Mouse (Mus musculus): ENCODE results near the gene Herc4.

DNA sequence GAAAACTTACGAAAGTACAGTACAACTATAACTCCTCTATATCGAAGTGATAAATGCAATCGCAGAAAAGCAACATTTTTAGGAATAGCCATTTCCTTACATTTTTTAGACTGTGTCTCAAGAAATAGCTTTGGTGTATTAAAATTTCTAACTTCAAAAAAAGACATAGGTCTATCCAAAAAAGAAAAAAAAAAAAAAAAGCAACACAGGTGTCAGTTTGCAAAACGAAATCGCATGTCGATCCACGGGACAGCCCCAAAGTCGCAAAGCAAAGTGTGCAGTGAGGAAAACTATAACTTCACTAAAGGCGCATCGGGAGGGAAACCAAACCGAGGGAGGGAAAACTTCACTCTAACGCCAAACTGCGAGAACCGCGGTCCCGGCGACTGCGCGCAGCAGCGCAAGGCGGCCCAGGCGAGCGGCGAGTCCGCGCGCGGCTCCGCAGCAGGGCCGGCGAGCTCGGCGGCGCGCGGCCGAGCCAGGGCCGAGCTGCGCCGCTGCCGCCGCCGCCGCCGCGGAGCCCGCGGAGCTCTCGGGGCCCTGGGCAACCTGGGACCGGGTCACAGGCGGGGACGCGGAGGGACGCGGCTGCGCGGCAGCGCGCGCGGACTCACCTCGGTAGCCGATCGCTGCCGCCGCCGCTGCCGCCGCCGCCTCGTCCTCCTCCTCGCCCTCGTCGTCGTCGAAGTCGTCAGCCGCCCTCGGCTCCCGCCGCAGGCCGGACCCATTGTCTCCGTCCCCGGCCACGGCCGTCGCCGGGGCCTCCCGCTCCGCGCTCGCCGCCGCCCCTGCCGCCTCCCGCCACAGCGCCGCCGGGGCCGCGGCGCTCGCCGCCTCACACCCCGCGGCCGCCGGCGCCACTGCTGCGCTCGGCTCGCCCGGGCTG is 94.6 kb downstream of the Herc4 start:
- TF ChIP-seq CTCF (IDR thresholded peaks at IDR 0.05; ENCODE audit: extremely low read depth, insufficient read depth, insufficient read length, insufficient replicate concordance) (no peak), POLR2A (IDR thresholded peaks at IDR 0.05; ENCODE audit: low read depth, low read length) (no peak)

Data from spleen, adult 2 months (tissue).